In the genomic region with DNA sequence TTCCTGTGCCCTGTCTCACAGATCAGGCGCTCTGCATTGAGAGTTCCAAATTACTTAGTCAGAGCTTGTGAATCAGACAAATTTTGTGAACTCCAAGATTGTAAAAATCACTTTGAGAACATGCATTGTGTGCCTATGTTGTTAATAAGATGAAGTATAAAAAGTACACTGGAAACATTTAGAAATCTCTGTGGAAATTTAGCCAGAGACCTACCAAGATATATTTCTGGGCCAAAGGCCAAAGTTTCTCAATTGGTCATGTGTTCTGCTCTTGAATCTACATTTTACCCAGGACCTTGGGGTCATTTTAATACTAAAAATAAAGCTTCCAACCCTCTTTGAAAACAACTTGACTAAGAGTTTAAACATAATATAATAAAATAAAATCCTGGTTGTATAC, we compare ENCODE assay signal across 39 mouse cellular contexts. TPM values are rescaled to one million over a fixed set of nuclear protein-coding genes. Genes with fewer than 3 reads are reported as not detected.
DNase-seq lines count a peak whose midpoint lies in the region; ATAC-seq and TF ChIP-seq lines count a peak whose summit lies in the region.
"Had no signal": no experiment of that assay in that cellular context is flagged by ENCODE, and none has a peak within 500 bp of the region (broad histone marks: within the 10 kb centered on the region; RNA-seq: fewer than 3 reads in every experiment).

No protein-coding gene starts in this region.

- DNase-seq in kidney, postnatal 0 days (ENCODE audit: low spot score): peak; percentile 42
- DNase-seq in kidney, adult 18-20 months: no peak
- DNase-seq in lung, postnatal 36 days: peak; percentile 7
- DNase-seq in lung, postnatal 10 days: no peak
- DNase-seq in NIH3T3 (ENCODE audit: low read depth): peak; percentile 86
- no peak for DNase-seq in forebrain, embryonic 14.5 days (ENCODE audit: low spot score)
- DNase-seq in forebrain, postnatal 0 days: no peak
- DNase-seq: adrenal gland, adult 2 months; cerebellum, adult 9-10 months; cerebellum, postnatal 36 days; gastrocnemius, postnatal 14 days; heart, postnatal 36 days; kidney, postnatal 36 days; liver, embryonic 13.5 days; right cerebral cortex, adult 18-20 months; right cerebral cortex, postnatal 4 days; thymus, adult 2 months; thymus, postnatal 4 days had no signal

- no peak overlapping the region for H3K9ac ChIP-seq in kidney, postnatal 0 days (ENCODE audit: low read depth, low read length)
- H3K9ac ChIP-seq in forebrain, embryonic 14.5 days (ENCODE audit: low read length): no peak overlapping the region
- H3K9ac ChIP-seq in forebrain, postnatal 0 days: no peak overlapping the region
- H3K9ac ChIP-seq: embryonic facial prominence, embryonic 12.5 days; forebrain, embryonic 12.5 days; heart, embryonic 15.5 days; hindbrain, embryonic 12.5 days; limb, embryonic 15.5 days; liver, embryonic 13.5 days; lung, embryonic 15.5 days; midbrain, embryonic 15.5 days had no signal

- ATAC-seq in kidney, postnatal 0 days (replicated peaks; ENCODE audit: low FRiP score, low read depth): no peak
- no peak for ATAC-seq in forebrain, embryonic 14.5 days
- no peak for ATAC-seq in forebrain, postnatal 0 days
- ATAC-seq: intestine, embryonic 16.5 days; midbrain, embryonic 15.5 days had no signal

- H3K36me3 ChIP-seq in kidney, postnatal 0 days (ENCODE audit: insufficient read depth, low read length): no peaks in the 10 kb centered on the region
- no peaks in the 10 kb centered on the region for H3K36me3 ChIP-seq in forebrain, embryonic 14.5 days (ENCODE audit: control insufficient read depth, insufficient read depth, low read length)
- no peaks in the 10 kb centered on the region for H3K36me3 ChIP-seq in forebrain, postnatal 0 days (ENCODE audit: insufficient read depth)
- H3K36me3 ChIP-seq: embryonic facial prominence, embryonic 12.5 days; forebrain, embryonic 12.5 days; heart, embryonic 15.5 days; hindbrain, embryonic 12.5 days; limb, embryonic 15.5 days; liver, embryonic 13.5 days; lung, embryonic 15.5 days; midbrain, embryonic 10.5 days; midbrain, embryonic 15.5 days had no signal

- no peak overlapping the region for H3K4me3 ChIP-seq in kidney, postnatal 0 days (replicated peaks; ENCODE audit: low read depth, low read length)
- no peak overlapping the region for H3K4me3 ChIP-seq in forebrain, embryonic 14.5 days (ENCODE audit: low read depth, low read length)
- H3K4me3 ChIP-seq in forebrain, postnatal 0 days (ENCODE audit: low read depth, low read length): no peak overlapping the region
- H3K4me3 ChIP-seq: embryonic facial prominence, embryonic 12.5 days; erythroblast, embryonic 14.5 days; forebrain, embryonic 12.5 days; heart, embryonic 15.5 days; hindbrain, embryonic 12.5 days; layer of hippocampus, adult 2 months; left cerebral cortex, adult 2 months; limb, embryonic 15.5 days; liver, embryonic 13.5 days; lung, embryonic 15.5 days; midbrain, embryonic 10.5 days; midbrain, embryonic 15.5 days had no signal

- no peaks in the 10 kb centered on the region for H3K27me3 ChIP-seq in kidney, postnatal 0 days (ENCODE audit: insufficient read depth, low read length)
- no peaks in the 10 kb centered on the region for H3K27me3 ChIP-seq in forebrain, embryonic 14.5 days (replicated peaks; ENCODE audit: control insufficient read depth, insufficient read depth, low read length)
- H3K27me3 ChIP-seq in forebrain, postnatal 0 days (ENCODE audit: insufficient read depth, low read length): no peaks in the 10 kb centered on the region
- H3K27me3 ChIP-seq: embryonic facial prominence, embryonic 12.5 days; heart, embryonic 15.5 days; hindbrain, embryonic 12.5 days; limb, embryonic 15.5 days; liver, embryonic 13.5 days; lung, embryonic 15.5 days; midbrain, embryonic 15.5 days had no signal

- TF ChIP-seq CTCF in kidney, postnatal 0 days (IDR thresholded peaks at IDR 0.05; ENCODE audit: low read depth): no peak
- no peak for TF ChIP-seq CTCF in forebrain, postnatal 0 days (IDR thresholded peaks at IDR 0.05; ENCODE audit: low read depth)

- H3K4me2 ChIP-seq in kidney, postnatal 0 days (ENCODE audit: low read length): no peak overlapping the region
- H3K4me2 ChIP-seq in forebrain, embryonic 14.5 days (ENCODE audit: low read length): no peak overlapping the region
- no peak overlapping the region for H3K4me2 ChIP-seq in forebrain, postnatal 0 days (ENCODE audit: low read depth)
- H3K4me2 ChIP-seq: embryonic facial prominence, embryonic 12.5 days; forebrain, embryonic 12.5 days; heart, embryonic 15.5 days; hindbrain, embryonic 12.5 days; limb, embryonic 15.5 days; liver, embryonic 13.5 days; lung, embryonic 15.5 days; midbrain, embryonic 15.5 days had no signal

- H3K4me1 ChIP-seq in kidney, postnatal 0 days (replicated peaks; ENCODE audit: insufficient read depth, low read length): no peaks in the 10 kb centered on the region; the same call in 1 of the 2 replicates
- H3K4me1 ChIP-seq in forebrain, embryonic 14.5 days (ENCODE audit: control insufficient read depth, insufficient read depth, low read length): no peaks in the 10 kb centered on the region
- no peaks in the 10 kb centered on the region for H3K4me1 ChIP-seq in forebrain, postnatal 0 days (ENCODE audit: insufficient read depth)
- H3K4me1 ChIP-seq: heart, embryonic 15.5 days; liver, embryonic 13.5 days had no signal

- 71% methylated on average over 1 of the region's 1 CpGs for WGBS in kidney, postnatal 0 days
- WGBS in forebrain, embryonic 14.5 days: 92% methylated on average over 1 of the region's 1 CpGs
- WGBS in forebrain, postnatal 0 days: 98% methylated on average over 1 of the region's 1 CpGs

- no peak overlapping the region for H3K27ac ChIP-seq in kidney, postnatal 0 days
- H3K27ac ChIP-seq in forebrain, embryonic 14.5 days (ENCODE audit: low read depth, low read length): no peak overlapping the region
- H3K27ac ChIP-seq in forebrain, postnatal 0 days (ENCODE audit: low read depth, low read length): no peak overlapping the region
- H3K27ac ChIP-seq: embryonic facial prominence, embryonic 12.5 days; forebrain, embryonic 12.5 days; heart, embryonic 15.5 days; hindbrain, embryonic 12.5 days; layer of hippocampus, adult 2 months; left cerebral cortex, adult 2 months; limb, embryonic 15.5 days; liver, embryonic 13.5 days; lung, embryonic 15.5 days; midbrain, embryonic 10.5 days; midbrain, embryonic 15.5 days had no signal

- no peaks in the 10 kb centered on the region for H3K9me3 ChIP-seq in kidney, postnatal 0 days (replicated peaks; ENCODE audit: low read length)
- no peaks in the 10 kb centered on the region for H3K9me3 ChIP-seq in forebrain, embryonic 14.5 days (replicated peaks; ENCODE audit: control insufficient read depth, low read length)
- H3K9me3 ChIP-seq in forebrain, postnatal 0 days (ENCODE audit: low read length): no peaks in the 10 kb centered on the region
- H3K9me3 ChIP-seq: embryonic facial prominence, embryonic 12.5 days; forebrain, embryonic 12.5 days; heart, embryonic 15.5 days; hindbrain, embryonic 12.5 days; limb, embryonic 15.5 days; liver, embryonic 13.5 days; lung, embryonic 15.5 days; midbrain, embryonic 10.5 days; midbrain, embryonic 15.5 days had no signal

RNA-seq across cellular contexts. Expression of a gene that starts 30.0 kb away (rescaled TPM):
- polyA plus RNA-seq in kidney, postnatal 0 days (2015; fragmentation: Nextera tagmentation; extraction: Ambion mirVana): not detected in 2 replicates
- not detected in 2 replicates for polyA plus RNA-seq in forebrain, embryonic 14.5 days (2014; fragmentation: Nextera tagmentation; extraction: Ambion mirVana)
- not detected in 2 replicates for total RNA-seq in forebrain, postnatal 0 days (2014; rRNA removed)
- polyA plus RNA-seq in forebrain, postnatal 0 days (2015; fragmentation: Nextera tagmentation; extraction: Ambion mirVana): not detected in 2 replicates
- total RNA-seq: adrenal gland, adult 2 months; gastrocnemius, postnatal 14 days; granulocyte monocyte progenitor cell, adult 5-6 weeks; heart, postnatal 36 days; layer of hippocampus, adult 2 months; layer of hippocampus, postnatal 14 days; left cerebral cortex, adult 2 months; left cerebral cortex, postnatal 25 days; megakaryocyte progenitor cell, adult 5-6 weeks; MEL; neutrophil, adult 5-6 weeks had no signal
- polyA plus RNA-seq: adrenal gland, adult 2 months; embryonic facial prominence, embryonic 12.5 days; erythroblast, embryonic 14.5 days; forebrain, embryonic 12.5 days; heart, embryonic 15.5 days; hindbrain, embryonic 12.5 days; intestine, embryonic 16.5 days; kidney, embryonic 14.5 days; limb, embryonic 15.5 days; liver, embryonic 13.5 days; lung, embryonic 15.5 days; midbrain, embryonic 10.5 days; midbrain, embryonic 15.5 days; neural tube, embryonic 11.5 days; spleen, adult 2 months; thymus, adult 2 months had no signal

Comparison
In these comparisons a context has a peak if more than half of its experiments do, and no peak if none do; other contexts are left out.
1. DNase-seq: peak in kidney, postnatal 0 days (single experiment), lung, postnatal 36 days (single experiment) and NIH3T3 (single experiment); none in kidney, adult 18-20 months (single experiment), lung, postnatal 10 days (single experiment), forebrain, embryonic 14.5 days (single experiment) and forebrain, postnatal 0 days (single experiment).